Mouse (Mus musculus): Measurements from ENCODE around the gene 4931440F15Rik.
"Not testable (repeated sequence)": the region's sequence is repeated elsewhere in the genome, so short reads cannot be mapped to it uniquely, and the experiment has no call there.

The 4931440F15Rik gene

GRCm38 (mm10) chr11:29825271-29825718, at the start of gene 4931440F15Rik:
Gene 4931440F15Rik (minus strand): TSS chr11:29825668.
- DNase-seq (ENCODE audit: low spot score) = not testable (repeated sequence)

DNA sequence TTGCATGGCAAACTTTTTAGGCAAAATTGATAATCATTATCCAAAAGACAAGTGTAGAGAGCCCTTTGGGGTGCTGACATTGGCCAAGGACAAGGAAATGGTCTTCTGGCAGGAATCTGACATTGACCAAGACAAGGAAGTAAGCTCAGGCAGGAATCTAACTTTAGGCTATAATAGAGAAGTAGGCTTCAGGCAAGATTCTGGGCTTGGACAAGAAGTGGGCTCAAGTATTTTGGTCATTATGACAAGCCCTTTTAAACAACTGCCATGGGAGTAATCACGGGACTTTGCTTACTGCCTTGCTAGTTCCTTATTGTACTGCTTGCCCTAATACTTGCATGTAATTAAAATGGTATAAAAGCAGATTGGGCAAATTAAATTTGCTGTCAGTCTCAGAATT, 49.3 kb upstream of the 4931440F15Rik start:
- DNase-seq (ENCODE audit: low spot score) = not testable (repeated sequence)

GRCm38 (mm10) chr11:29870174-29870573, 44.7 kb upstream of the 4931440F15Rik start:
- no peak for DNase-seq (ENCODE audit: low spot score)

DNA sequence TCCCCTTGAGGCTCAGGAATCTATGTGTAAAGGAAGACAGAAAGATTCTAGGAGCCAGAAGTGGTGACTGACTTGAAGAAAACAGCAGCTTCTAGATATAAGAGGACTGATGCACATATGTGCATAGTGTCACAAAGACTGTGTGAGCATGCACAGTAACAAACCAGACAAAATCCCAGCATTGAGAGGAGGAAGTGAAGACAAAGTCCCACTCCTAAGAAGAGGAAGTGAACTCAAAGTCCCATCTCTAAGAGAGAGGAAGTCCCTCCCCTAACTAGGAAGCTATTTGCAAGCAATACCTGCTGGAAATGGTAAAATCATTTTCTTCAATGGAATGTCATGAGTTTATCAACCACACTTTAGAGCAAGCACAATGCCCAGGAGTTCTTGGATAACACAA, 38.8 kb upstream of the 4931440F15Rik start:
- DNase-seq (ENCODE audit: low spot score) = no peak

DNA sequence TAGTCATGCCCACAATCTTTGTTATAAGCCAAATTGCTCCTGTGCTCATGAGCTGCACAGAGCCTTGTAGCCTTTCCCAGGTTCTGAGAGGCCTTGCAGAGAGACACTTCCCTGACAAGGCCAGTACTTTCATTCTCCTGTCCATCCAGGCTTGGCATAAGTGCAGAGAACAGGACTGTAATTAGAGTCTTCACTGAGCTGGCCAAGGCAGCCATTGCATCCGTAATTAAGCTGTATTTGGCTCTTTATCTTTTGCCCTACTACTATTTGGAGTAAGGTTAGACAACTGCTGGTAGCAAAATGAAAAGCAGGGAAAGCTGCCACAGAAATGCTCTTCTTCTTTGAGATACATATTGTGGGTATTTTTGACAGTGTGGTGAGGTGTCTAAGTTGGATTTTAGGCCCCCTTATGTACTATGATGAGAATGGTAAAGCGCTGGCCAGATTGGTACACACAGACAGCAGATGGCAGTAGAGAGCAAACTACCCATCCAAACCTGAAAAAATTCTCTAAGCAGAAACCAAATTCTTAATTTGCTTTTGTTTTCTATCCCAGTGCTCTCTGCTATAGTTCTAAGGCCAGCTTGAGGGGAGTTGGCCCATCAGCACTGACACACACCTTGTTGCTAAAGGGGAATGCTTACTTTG, 36.4 kb upstream of the 4931440F15Rik start:
- DNase-seq (ENCODE audit: low spot score) = no peak

- DNase-seq (ENCODE audit: low spot score) = no peak
Measured at GRCm38 (mm10) chr11:29861040-29861439, 35.6 kb upstream of the 4931440F15Rik start.

GRCm38 (mm10) chr11:29840606-29841227, 15.2 kb upstream of the 4931440F15Rik start:
- no peak for DNase-seq (ENCODE audit: low spot score)

GRCm38 (mm10) chr11:29839781-29840180, 14.3 kb upstream of the 4931440F15Rik start:
- no peak for DNase-seq (ENCODE audit: low spot score)

DNA sequence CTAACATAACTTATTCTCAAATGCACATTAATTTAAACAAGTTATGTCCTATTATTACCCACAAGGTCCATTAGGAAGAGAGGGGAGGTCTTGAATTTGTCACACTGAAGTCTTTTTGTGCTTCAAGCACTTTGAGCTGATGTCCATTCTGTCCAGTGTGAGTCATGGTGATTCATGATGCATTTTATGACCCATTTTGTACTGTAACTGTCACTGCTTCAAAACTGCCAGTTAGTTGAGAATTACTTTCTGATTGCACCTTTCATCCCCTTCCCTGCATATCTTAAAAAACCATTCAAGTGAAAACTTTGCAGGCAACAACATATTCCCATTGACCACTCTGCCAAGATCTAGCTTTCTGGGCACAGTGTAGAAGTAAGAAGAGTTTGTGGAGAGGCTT, 11.6 kb upstream of the 4931440F15Rik start:
- no peak for DNase-seq (ENCODE audit: low spot score)

GRCm38 (mm10) chr11:29827729-29828128, 2.3 kb upstream of the 4931440F15Rik start:
- no peak for DNase-seq (ENCODE audit: low spot score)

GRCm38 (mm10) chr11:29826001-29826400, 533 bp upstream of the 4931440F15Rik start:
- DNase-seq (ENCODE audit: low spot score) = no peak

- not testable (repeated sequence) for DNase-seq (ENCODE audit: low spot score)
Measured at GRCm38 (mm10) chr11:29824474-29825270, 796 bp downstream of the 4931440F15Rik start.

DNA sequence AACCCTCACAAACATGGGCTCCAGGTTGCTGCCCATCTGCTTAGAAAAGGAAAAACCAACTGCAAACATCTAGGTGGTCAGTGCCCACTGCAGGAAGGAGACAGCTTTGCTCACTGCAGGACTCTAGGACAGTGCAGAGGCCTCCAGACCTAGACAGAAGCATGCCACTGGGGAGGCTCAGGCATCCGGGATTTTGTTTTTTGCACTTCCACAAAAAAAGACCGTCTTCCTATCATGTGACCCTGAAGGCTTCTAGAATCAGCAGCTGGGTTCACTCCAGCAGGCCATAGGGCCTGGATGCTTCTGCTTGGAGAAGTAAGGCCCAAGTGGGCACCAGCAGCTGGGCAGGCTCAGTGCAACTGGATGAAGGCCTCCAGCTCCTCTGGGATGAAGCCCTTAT, 2.3 kb downstream of the 4931440F15Rik start:
- DNase-seq (ENCODE audit: low spot score) = no peak

- DNase-seq (ENCODE audit: low spot score) = no peak
Measured at GRCm38 (mm10) chr11:29815670-29816069, 9.8 kb downstream of the 4931440F15Rik start.

- DNase-seq (ENCODE audit: low spot score) = no peak
Measured at GRCm38 (mm10) chr11:29815261-29815660, 10.2 kb downstream of the 4931440F15Rik start.

- no peak for DNase-seq (ENCODE audit: low spot score)
Measured at GRCm38 (mm10) chr11:29813267-29813666, 12.2 kb downstream of the 4931440F15Rik start.

- DNase-seq (ENCODE audit: low spot score) = no peak
Measured at GRCm38 (mm10) chr11:29812475-29812874, 13.0 kb downstream of the 4931440F15Rik start.

- no peak for DNase-seq (ENCODE audit: low spot score)
Measured at GRCm38 (mm10) chr11:29810324-29810723, 15.1 kb downstream of the 4931440F15Rik start.

- no peak for DNase-seq (ENCODE audit: low spot score)
Measured at GRCm38 (mm10) chr11:29808981-29809589, 16.4 kb downstream of the 4931440F15Rik start.

- no peak for DNase-seq (ENCODE audit: low spot score)
Measured at GRCm38 (mm10) chr11:29808173-29808980, 17.1 kb downstream of the 4931440F15Rik start.

- no peak for DNase-seq (ENCODE audit: low spot score)
Measured at GRCm38 (mm10) chr11:29807325-29807724, 18.1 kb downstream of the 4931440F15Rik start.

Data from urinary bladder, postnatal 10 days (tissue).